Mouse (Mus musculus) olfactory bulb, adult 2 months (tissue): ENCODE measurements around the gene Slu7.

Source experiments
- CTCF ChIP-seq: fragments of 200-500 bp; IDR thresholded peaks from 2 replicates; pipeline ENCODE4 v1.5.1; 2012; ENCODE audit warnings: low read depth, mild to moderate bottlenecking, low read length, moderate library complexity; ENCODE audit not compliant: insufficient read depth
- POLR2A ChIP-seq: fragments of 200-500 bp; IDR thresholded peaks from 2 replicates; pipeline ENCODE4 v1.6.1; 2012; ENCODE audit warnings: mild to moderate bottlenecking, low read depth, low read length, moderate library complexity; ENCODE audit not compliant: insufficient read depth

DNA sequence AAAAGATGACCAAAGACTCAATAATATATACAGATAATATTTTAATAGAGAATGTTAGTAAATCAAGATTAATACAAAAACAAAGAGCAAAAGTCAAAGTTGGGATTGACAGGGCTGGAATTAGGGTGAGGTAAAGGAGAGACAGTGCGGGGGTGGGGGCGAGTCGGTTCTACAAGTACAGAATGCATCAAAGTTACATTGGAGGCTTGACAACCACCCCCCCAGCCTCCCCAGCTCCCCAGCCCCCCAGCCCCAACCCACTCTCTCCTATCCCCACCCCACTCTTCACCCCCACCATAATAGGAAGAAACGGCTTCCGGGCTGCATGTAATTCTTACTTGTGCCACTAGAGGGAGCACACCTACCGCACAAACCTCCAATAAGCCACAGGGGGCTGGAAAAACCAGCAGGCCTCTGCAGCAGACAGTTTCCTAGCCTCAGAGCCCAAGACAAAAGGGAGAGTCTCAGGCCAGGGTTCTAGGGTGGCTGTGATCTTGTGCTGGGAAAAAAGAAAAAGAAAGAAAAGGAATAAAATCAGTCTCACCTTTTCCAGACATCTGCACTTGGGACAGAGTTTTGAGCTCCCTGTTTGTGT is 60.4 kb downstream of the Slu7 start:
- peak; percentile 48; the same call in 1 of the 2 replicates for TF ChIP-seq CTCF
- TF ChIP-seq POLR2A, result no peak
